Mouse (Mus musculus): ENCODE measurements at regions not wholly inside any gene's neighbourhood (a gene's known extent, or its start where the extent isn't known, plus 50 kb on each side); places are given as distances from the start of the nearest gene placed in this dataset.

DNA sequence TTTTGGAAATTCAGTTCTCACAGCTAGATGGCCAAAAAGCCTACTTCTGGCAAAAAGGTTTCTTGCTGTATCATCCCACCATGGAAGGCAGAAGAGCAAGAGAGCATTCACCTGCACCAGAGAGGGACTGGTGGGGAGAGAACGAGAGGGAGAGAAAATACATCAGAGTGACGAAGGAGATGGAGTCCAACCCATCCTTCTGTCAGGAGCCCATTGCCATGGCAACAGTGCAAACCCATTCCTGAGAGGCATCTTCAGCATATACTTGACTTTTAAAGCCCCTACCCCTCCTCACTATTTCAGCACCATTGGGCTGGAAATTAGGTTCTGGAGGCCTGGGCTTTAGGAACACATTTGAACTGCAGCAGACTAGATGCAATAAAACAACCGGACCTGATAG lies 375.7 kb upstream of the Npvf start:
- ATAC-seq (replicated peaks; ENCODE audit: poor library complexity, severe bottlenecking): no peak

DNA sequence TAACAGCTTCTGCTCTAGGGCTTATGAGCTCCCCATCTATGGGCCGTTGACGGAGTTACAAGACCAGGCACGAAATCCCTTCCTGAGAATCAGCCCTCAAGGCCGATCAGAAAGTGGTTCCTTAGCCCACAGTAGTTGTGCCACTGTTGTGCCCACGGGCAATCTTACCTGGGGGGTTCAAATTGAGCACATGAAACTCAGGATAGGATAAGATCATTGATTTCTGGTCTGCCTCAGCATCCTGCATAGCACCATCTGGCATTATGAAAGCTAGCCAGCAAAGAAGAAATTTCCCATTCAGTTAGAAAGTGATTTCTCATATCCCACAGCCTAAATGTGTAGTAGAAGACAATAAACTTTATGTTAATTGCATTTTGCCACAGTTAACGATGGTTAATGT lies 379.6 kb upstream of the Npvf start:
- ATAC-seq (replicated peaks; ENCODE audit: poor library complexity, severe bottlenecking): no peak

GRCm38 (mm10) chr6:51036074-51036473 lies 381.8 kb upstream of the Npvf start:
- no peak for ATAC-seq (replicated peaks; ENCODE audit: poor library complexity, severe bottlenecking)

DNA sequence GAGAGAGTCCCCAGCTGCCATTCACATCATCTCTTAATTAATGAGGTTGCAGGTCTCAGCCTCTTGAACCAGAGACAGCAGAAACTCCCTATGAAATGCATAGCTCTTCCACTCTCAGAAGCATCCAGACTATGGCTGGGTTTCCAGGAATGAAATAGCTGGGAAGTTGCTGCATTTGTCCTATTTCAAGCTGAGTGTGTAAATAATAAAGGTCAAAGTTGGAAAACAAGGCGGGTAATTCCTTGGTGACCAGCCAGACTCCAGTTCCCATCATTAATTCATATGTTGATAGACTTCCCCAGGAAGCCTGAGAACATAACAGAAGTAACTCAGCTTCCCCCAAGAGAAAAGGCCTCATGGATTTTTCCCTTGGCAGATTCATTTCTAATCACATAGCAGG lies 382.3 kb upstream of the Npvf start:
- ATAC-seq (replicated peaks; ENCODE audit: poor library complexity, severe bottlenecking): no peak

DNA sequence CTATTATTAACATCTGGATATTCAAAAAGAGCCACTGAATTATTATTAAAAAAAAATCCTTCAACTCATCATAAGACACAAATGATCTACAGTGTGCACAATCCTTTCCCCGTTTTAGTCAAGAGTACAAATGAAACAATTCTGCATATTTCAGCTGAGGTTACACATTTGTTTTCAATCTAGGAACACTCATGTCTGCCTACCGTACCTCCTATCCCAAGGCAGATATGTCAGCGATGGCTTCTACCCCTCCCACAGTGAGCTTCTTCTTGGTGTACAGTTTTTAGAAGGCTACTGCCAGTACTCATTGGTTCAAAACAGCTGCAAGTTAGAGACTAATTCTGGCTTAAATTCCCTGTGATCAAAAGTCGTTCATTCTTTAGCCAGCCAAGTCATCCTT lies 382.7 kb upstream of the Npvf start:
- no peak for ATAC-seq (replicated peaks; ENCODE audit: poor library complexity, severe bottlenecking)

- no peak for ATAC-seq (replicated peaks; ENCODE audit: poor library complexity, severe bottlenecking)
Observed at GRCm38 (mm10) chr6:51039486-51040180, 385.4 kb upstream of the Npvf start.

DNA sequence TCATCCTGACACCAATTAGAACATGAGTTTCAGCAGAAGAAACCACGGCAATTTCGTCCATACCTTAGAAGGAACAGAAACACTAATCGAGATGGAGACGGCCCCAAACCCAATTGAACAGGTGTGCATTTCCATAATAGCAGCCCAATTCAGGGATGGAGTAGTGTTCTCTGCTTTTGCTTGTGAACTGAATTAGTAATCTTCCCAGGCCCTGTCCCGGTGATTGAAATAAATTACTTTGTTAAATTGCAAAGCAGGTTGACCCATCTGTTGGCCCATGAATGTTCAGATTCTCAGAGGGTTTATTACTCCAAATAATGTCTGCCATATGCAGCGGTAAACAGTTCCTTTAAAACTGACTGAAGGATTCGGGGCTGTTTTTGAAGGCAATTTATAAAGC lies 388.5 kb upstream of the Nfe2l3 start:
- no peak for ATAC-seq (replicated peaks; ENCODE audit: poor library complexity, severe bottlenecking)

- no peak for ATAC-seq (replicated peaks; ENCODE audit: poor library complexity, severe bottlenecking)
Observed at GRCm38 (mm10) chr6:51044873-51045272, 387.6 kb upstream of the Nfe2l3 start.

GRCm38 (mm10) chr6:51052451-51052921 lies 380.0 kb upstream of the Nfe2l3 start:
- no peak for ATAC-seq (replicated peaks; ENCODE audit: poor library complexity, severe bottlenecking)

- ATAC-seq (replicated peaks; ENCODE audit: poor library complexity, severe bottlenecking): no peak
Observed at GRCm38 (mm10) chr6:51057229-51057628, 375.2 kb upstream of the Nfe2l3 start.

GRCm38 (mm10) chr6:51059923-51060847 lies 372.3 kb upstream of the Nfe2l3 start:
- no peak for ATAC-seq (replicated peaks; ENCODE audit: poor library complexity, severe bottlenecking)

- ATAC-seq (replicated peaks; ENCODE audit: poor library complexity, severe bottlenecking): no peak
Observed at GRCm38 (mm10) chr6:51060848-51061535, 371.5 kb upstream of the Nfe2l3 start.

DNA sequence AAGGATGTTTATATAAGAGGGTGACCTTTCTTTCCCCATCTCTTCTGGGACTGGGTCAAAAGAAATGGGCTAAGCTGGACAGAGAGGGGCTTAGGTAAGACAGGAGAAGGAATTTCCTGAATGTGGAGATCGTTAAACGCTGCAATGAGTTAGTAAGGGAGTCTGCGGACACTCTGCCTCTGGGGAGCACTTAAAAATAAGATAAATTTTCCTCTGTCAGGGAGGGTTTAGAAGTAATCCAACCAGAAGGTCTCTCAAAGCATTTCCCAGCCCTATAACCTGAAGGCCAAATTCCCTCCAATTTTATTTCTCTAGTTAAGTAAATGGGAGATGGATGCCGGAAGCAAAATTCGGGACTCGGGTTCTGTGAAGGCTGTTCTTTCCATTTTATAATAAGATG lies 367.3 kb upstream of the Nfe2l3 start:
- ATAC-seq (replicated peaks; ENCODE audit: poor library complexity, severe bottlenecking): no peak

DNA sequence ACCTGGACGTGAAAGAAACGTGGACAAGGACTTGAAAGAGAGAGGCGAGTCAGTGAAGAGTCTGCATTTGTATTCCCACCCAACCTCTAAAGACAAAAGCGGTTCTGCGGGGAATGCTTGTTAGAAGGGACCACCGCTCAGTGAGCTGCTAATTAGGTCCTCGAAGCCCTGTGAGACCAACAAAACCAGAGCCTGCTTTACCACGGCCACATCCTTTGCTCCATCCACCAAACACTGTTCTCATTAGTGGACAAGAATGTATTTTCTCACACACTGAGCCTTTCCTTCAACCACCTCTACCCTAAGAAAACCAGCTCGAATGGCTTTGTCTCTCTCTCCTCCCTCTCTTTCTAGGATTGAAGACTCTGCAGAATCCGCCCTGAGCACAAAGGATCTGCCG lies 365.1 kb upstream of the Nfe2l3 start:
- ATAC-seq (replicated peaks; ENCODE audit: poor library complexity, severe bottlenecking): no peak

GRCm38 (mm10) chr6:51069945-51070344 lies 362.5 kb upstream of the Nfe2l3 start:
- ATAC-seq (replicated peaks; ENCODE audit: poor library complexity, severe bottlenecking): no peak

GRCm38 (mm10) chr6:51071243-51071642 lies 361.2 kb upstream of the Nfe2l3 start:
- no peak for ATAC-seq (replicated peaks; ENCODE audit: poor library complexity, severe bottlenecking)

GRCm38 (mm10) chr6:51075026-51075425 lies 357.4 kb upstream of the Nfe2l3 start:
- ATAC-seq (replicated peaks; ENCODE audit: poor library complexity, severe bottlenecking): no peak

- no peak for ATAC-seq (replicated peaks; ENCODE audit: poor library complexity, severe bottlenecking)
Observed at GRCm38 (mm10) chr6:51076861-51077768, 355.4 kb upstream of the Nfe2l3 start.

DNA sequence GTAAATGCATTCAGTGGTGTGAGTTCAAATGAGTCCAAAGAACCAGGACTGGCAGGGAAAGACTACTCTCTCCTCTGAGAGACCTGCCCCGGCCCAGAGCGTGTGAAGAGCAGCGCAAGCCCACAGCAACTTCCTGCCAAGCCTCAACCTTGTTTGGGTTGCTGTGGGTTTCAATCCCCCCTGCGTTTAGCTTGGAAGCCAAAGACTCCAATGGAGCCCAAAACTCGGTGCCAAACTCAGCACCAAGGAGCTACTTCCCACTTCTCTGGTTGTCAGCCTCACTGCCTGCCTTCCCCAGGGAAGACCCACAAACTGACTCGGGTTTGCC lies 354.7 kb upstream of the Nfe2l3 start:
- ATAC-seq (replicated peaks; ENCODE audit: poor library complexity, severe bottlenecking): no peak

- ATAC-seq (replicated peaks; ENCODE audit: poor library complexity, severe bottlenecking): no peak
Observed at GRCm38 (mm10) chr6:51078353-51078966, 354.0 kb upstream of the Nfe2l3 start.
